Mouse (Mus musculus) spleen, adult 2 months (tissue): Measurements from ENCODE around the gene Camta2. TPM values are rescaled to one million over a fixed set of nuclear protein-coding genes. Genes with fewer than 3 reads are reported as not detected.

ENCODE experiments used
- DNase-seq, 2 experiments: peaks; one replicate each; pipeline versions ENCODE4 v3.0.0 to v3.0.0-alpha.2; 2012 to 2021; ENCODE audit warnings: low spot score in 2 of 2, low read depth in 1 of 2
- H3K27ac ChIP-seq: fragments of 200-500 bp; 2 replicates; pipeline ENCODE4 v1.5.1; 2012; ENCODE audit warnings: low read length, inconsistent platforms; ENCODE audit not compliant: insufficient read depth
- H3K27me3 ChIP-seq: fragments of 200-500 bp; 2 replicates; pipeline ENCODE4 v1.6.1; 2012; ENCODE audit warnings: mild to moderate bottlenecking, moderate library complexity, low read length, inconsistent platforms; ENCODE audit not compliant: control insufficient read depth, insufficient read depth
- H3K36me3 ChIP-seq: fragments of 200-500 bp; 2 replicates; pipeline ENCODE4 v1.6.1; 2012; ENCODE audit warnings: mild to moderate bottlenecking, low read length, inconsistent platforms; ENCODE audit not compliant: control insufficient read depth, insufficient read depth
- H3K4me1 ChIP-seq: fragments of 200-500 bp; 2 replicates; pipeline ENCODE4 v1.6.1; 2011; ENCODE audit warnings: inconsistent platforms; ENCODE audit not compliant: control insufficient read depth, insufficient read depth, insufficient read length
- H3K4me3 ChIP-seq: fragments of 200-500 bp; 2 replicates; pipeline ENCODE4 v1.5.1; 2011; ENCODE audit warnings: mild to moderate bottlenecking, inconsistent platforms; ENCODE audit not compliant: insufficient read depth, insufficient read length; ENCODE audit errors: extremely low read depth
- CTCF ChIP-seq: fragments of 200-500 bp; IDR thresholded peaks from 2 replicates; pipeline ENCODE4 v1.5.1; 2011; ENCODE audit warnings: mild to moderate bottlenecking, inconsistent platforms; ENCODE audit not compliant: insufficient read depth, insufficient read length, insufficient replicate concordance; ENCODE audit errors: extremely low read depth
- POLR2A ChIP-seq: fragments of 200-500 bp; IDR thresholded peaks from 2 replicates; pipeline ENCODE4 v1.6.1; 2011; ENCODE audit warnings: low read depth, low read length, inconsistent platforms
- WGBS: fragments of 180-500 bp; shearing (Covaris S2); methylation state at CpG from one replicate; pipeline ENCODE4 v1.1.7; 2018; 5-methylcytosine and 5-hydroxymethylcytosine counted together
- polyA plus RNA-seq: library from polyadenylated mRNA; depleted of rRNA; stranded (reverse); fragments of >200 nt; gene quantifications from 2 replicates; pipeline ENCODE4 v1.2.3, GENCODE M21; 2012; rRNA removed

Gene Camta2
- polyA plus RNA-seq, result 36.6 and 38.8 TPM in 2 replicates

- DNase-seq, result peak; percentile 36 to 81
- Histone ChIP-seq H3K27ac (peak within 1 kb of the TSS; percentile 89), H3K36me3 (peaks cover 9% of the 10 kb centered on the region), H3K4me1 (peaks cover 6% of the 10 kb centered on the region; the same call in 1 of the 2 replicates), H3K27me3 (no peaks in the 10 kb centered on the region), H3K4me3 (peak within 1 kb of the TSS; percentile 90)
- TF ChIP-seq POLR2A, result peak; percentile 53
- TF ChIP-seq CTCF, result peak; percentile 38; the same call in 1 of the 2 replicates
- WGBS, result under 1% methylated on average over 55 of the region's 55 CpGs
Observed at GRCm38 (mm10) chr11:70687601-70688199, at the start of gene Camta2. Gene Camta2, minus strand, starts transcription at chr11:70688105.

GRCm38 (mm10) chr11:70733256-70733655, 45.4 kb upstream of the Camta2 start:
- Histone ChIP-seq H3K36me3 (peaks cover 4% of the 10 kb centered on the region), H3K27ac (no peak overlapping the region), H3K4me1 (no peaks in the 10 kb centered on the region), H3K4me3 (no peak overlapping the region), H3K27me3 (peaks cover 1% of the 10 kb centered on the region; the same call in 1 of the 2 replicates)
- DNase-seq, result no peak
- 73% methylated on average over 5 of the region's 5 CpGs for WGBS
- TF ChIP-seq POLR2A (no peak), CTCF (no peak)

GRCm38 (mm10) chr11:70731178-70731577, 43.3 kb upstream of the Camta2 start:
- H3K27me3 ChIP-seq, result peaks cover 1% of the 10 kb centered on the region; the same call in 1 of the 2 replicates
- H3K4me3 ChIP-seq, result no peak overlapping the region
- no peak for DNase-seq
- no peak overlapping the region for H3K27ac ChIP-seq
- no peaks in the 10 kb centered on the region for H3K4me1 ChIP-seq
- H3K36me3 ChIP-seq, result peaks cover 22% of the 10 kb centered on the region
- 74% methylated on average over 5 of the region's 5 CpGs for WGBS
- TF ChIP-seq CTCF (no peak), POLR2A (no peak)

- DNase-seq, result no peak
- Histone ChIP-seq H3K36me3 (peaks cover 28% of the 10 kb centered on the region), H3K4me1 (no peaks in the 10 kb centered on the region), H3K27ac (no peak overlapping the region), H3K4me3 (no peak overlapping the region), H3K27me3 (no peaks in the 10 kb centered on the region; the same call in 1 of the 2 replicates)
- TF ChIP-seq CTCF, result no peak
- TF ChIP-seq POLR2A, result no peak
- 85% methylated on average over 9 of the region's 9 CpGs for WGBS
Observed at GRCm38 (mm10) chr11:70730427-70731038, 42.6 kb upstream of the Camta2 start.

- no peak for TF ChIP-seq POLR2A
- no peak for TF ChIP-seq CTCF
- H3K27ac ChIP-seq, result no peak overlapping the region; the same call in 1 of the 2 replicates
- peaks cover 45% of the 10 kb centered on the region for H3K36me3 ChIP-seq
- no peak overlapping the region for H3K4me3 ChIP-seq
- DNase-seq, result no peak
- H3K4me1 ChIP-seq, result no peaks in the 10 kb centered on the region
- 85% methylated on average over 5 of the region's 5 CpGs for WGBS
- no peaks in the 10 kb centered on the region for H3K27me3 ChIP-seq
Observed at GRCm38 (mm10) chr11:70727385-70727784, 39.5 kb upstream of the Camta2 start.

GRCm38 (mm10) chr11:70726585-70726984, 38.7 kb upstream of the Camta2 start:
- 95% methylated on average over 2 of the region's 2 CpGs for WGBS
- DNase-seq, result no peak
- Histone ChIP-seq H3K4me1 (no peaks in the 10 kb centered on the region), H3K27ac (no peak overlapping the region), H3K36me3 (peaks cover 45% of the 10 kb centered on the region), H3K27me3 (no peaks in the 10 kb centered on the region), H3K4me3 (no peak overlapping the region)
- no peak for TF ChIP-seq CTCF
- no peak for TF ChIP-seq POLR2A

GRCm38 (mm10) chr11:70724706-70725105, 36.8 kb upstream of the Camta2 start:
- H3K27ac ChIP-seq, result no peak overlapping the region

More at GRCm38 (mm10) chr11:70724706-70725105, 36.8 kb upstream of the Camta2 start:
- no peaks in the 10 kb centered on the region for H3K27me3 ChIP-seq
- 91% methylated on average over 9 of the region's 9 CpGs for WGBS
- H3K4me1 ChIP-seq, result peaks cover 2% of the 10 kb centered on the region; the same call in 1 of the 2 replicates
- TF ChIP-seq POLR2A (no peak), CTCF (no peak)
- DNase-seq, result no peak
- H3K4me3 ChIP-seq, result no peak overlapping the region
- peaks cover 46% of the 10 kb centered on the region for H3K36me3 ChIP-seq
